Mouse (Mus musculus): ENCODE measurements around the gene Myh15. TPM values are rescaled to one million over a fixed set of nuclear protein-coding genes. Genes with fewer than 3 reads are reported as not detected.
"Not testable (repeated sequence)": the region's sequence is repeated elsewhere in the genome, so short reads cannot be mapped to it uniquely, and the experiment has no call there.

The Myh15 gene
- polyA plus RNA-seq, 1 experiment from 2014 or later = 0.05 TPM

- Histone ChIP-seq H3K9ac (ENCODE audit: low read length) (no peak overlapping the region), H3K36me3 (ENCODE audit: control insufficient read depth, insufficient read depth, low read length) (no peaks in the 10 kb centered on the region), H3K9me3 (ENCODE audit: control insufficient read depth, low read length) (no peaks in the 10 kb centered on the region), H3K4me2 (ENCODE audit: low read depth, low read length, severe bottlenecking) (no peak overlapping the region), H3K4me1 (replicated peaks; ENCODE audit: control insufficient read depth, insufficient read depth, low read length) (peaks cover 4% of the 10 kb centered on the region; the same call in 1 of the 2 replicates), H3K27me3 (ENCODE audit: control insufficient read depth, insufficient read depth, low read length) (no peaks in the 10 kb centered on the region), H3K4me3 (ENCODE audit: low read depth, low read length) (no peak overlapping the region), H3K27ac (ENCODE audit: low read depth, low read length) (no peak overlapping the region)
- ATAC-seq (replicated peaks; ENCODE audit: low FRiP score) = peak; percentile 27; the same call in 1 of the 2 replicates
- DNase-seq (ENCODE audit: low spot score) = no peak
- WGBS = 74% methylated on average over 2 of the region's 2 CpGs
Observed at GRCm38 (mm10) chr16:49193986-49194385, 136.7 kb downstream of the Myh15 start.

GRCm38 (mm10) chr16:49196290-49196689 is 139.0 kb downstream of the Myh15 start:
- H3K9ac ChIP-seq (ENCODE audit: low read length) = no peak overlapping the region
- H3K27me3 ChIP-seq (ENCODE audit: control insufficient read depth, insufficient read depth, low read length) = no peaks in the 10 kb centered on the region
- no peak for DNase-seq (ENCODE audit: low spot score)
- no peak overlapping the region for H3K27ac ChIP-seq (ENCODE audit: low read depth, low read length)
- no peaks in the 10 kb centered on the region for H3K9me3 ChIP-seq (ENCODE audit: control insufficient read depth, low read length)
- WGBS = 50% methylated on average over 3 of the region's 3 CpGs
- H3K4me1 ChIP-seq (replicated peaks; ENCODE audit: control insufficient read depth, insufficient read depth, low read length) = peaks cover 4% of the 10 kb centered on the region; the same call in 1 of the 2 replicates
- H3K4me2 ChIP-seq (ENCODE audit: low read depth, low read length, severe bottlenecking) = no peak overlapping the region
- H3K4me3 ChIP-seq (ENCODE audit: low read depth, low read length) = no peak overlapping the region
- H3K36me3 ChIP-seq (ENCODE audit: control insufficient read depth, insufficient read depth, low read length) = no peaks in the 10 kb centered on the region
- ATAC-seq (replicated peaks; ENCODE audit: low FRiP score) = no peak

- 71% methylated on average over 3 of the region's 3 CpGs for WGBS
- H3K4me2 ChIP-seq (ENCODE audit: low read depth, low read length, severe bottlenecking) = no peak overlapping the region
- H3K27ac ChIP-seq (ENCODE audit: low read depth, low read length) = no peak overlapping the region
- no peak for DNase-seq (ENCODE audit: low spot score)
- no peaks in the 10 kb centered on the region for H3K9me3 ChIP-seq (ENCODE audit: control insufficient read depth, low read length)
- no peaks in the 10 kb centered on the region for H3K36me3 ChIP-seq (ENCODE audit: control insufficient read depth, insufficient read depth, low read length)
- H3K9ac ChIP-seq (ENCODE audit: low read length) = no peak overlapping the region
- ATAC-seq (replicated peaks; ENCODE audit: low FRiP score) = no peak
- H3K27me3 ChIP-seq (ENCODE audit: control insufficient read depth, insufficient read depth, low read length) = no peaks in the 10 kb centered on the region
- no peak overlapping the region for H3K4me3 ChIP-seq (ENCODE audit: low read depth, low read length)
- H3K4me1 ChIP-seq (replicated peaks; ENCODE audit: control insufficient read depth, insufficient read depth, low read length) = peaks cover 4% of the 10 kb centered on the region; the same call in 1 of the 2 replicates
Observed at GRCm38 (mm10) chr16:49197951-49198350, 140.7 kb downstream of the Myh15 start.

GRCm38 (mm10) chr16:49223733-49224132 is 166.4 kb downstream of the Myh15 start:
- Histone ChIP-seq H3K4me3 (ENCODE audit: low read depth, low read length) (no peak overlapping the region), H3K9ac (ENCODE audit: low read length) (no peak overlapping the region), H3K27ac (ENCODE audit: low read depth, low read length) (no peak overlapping the region), H3K36me3 (ENCODE audit: control insufficient read depth, insufficient read depth, low read length) (no peaks in the 10 kb centered on the region), H3K4me2 (ENCODE audit: low read depth, low read length, severe bottlenecking) (no peak overlapping the region), H3K9me3 (ENCODE audit: control insufficient read depth, low read length) (no peaks in the 10 kb centered on the region), H3K4me1 (replicated peaks; ENCODE audit: control insufficient read depth, insufficient read depth, low read length) (no peaks in the 10 kb centered on the region), H3K27me3 (ENCODE audit: control insufficient read depth, insufficient read depth, low read length) (no peaks in the 10 kb centered on the region)
- DNase-seq (ENCODE audit: low spot score) (no peak), ATAC-seq (replicated peaks; ENCODE audit: low FRiP score) (no peak)
- 76% methylated on average over 8 of the region's 8 CpGs for whole genome bisulfite sequencing

GRCm38 (mm10) chr16:49243517-49243916 is 186.2 kb downstream of the Myh15 start:
- WGBS = 86% methylated on average over 1 of the region's 1 CpGs
- H3K9ac ChIP-seq (ENCODE audit: low read length); ATAC-seq (replicated peaks; ENCODE audit: low FRiP score); H3K27me3 ChIP-seq (ENCODE audit: control insufficient read depth, insufficient read depth, low read length); H3K4me3 ChIP-seq (ENCODE audit: low read depth, low read length); H3K36me3 ChIP-seq (ENCODE audit: control insufficient read depth, insufficient read depth, low read length); H3K4me1 ChIP-seq (replicated peaks; ENCODE audit: control insufficient read depth, insufficient read depth, low read length); H3K4me2 ChIP-seq (ENCODE audit: low read depth, low read length, severe bottlenecking); DNase-seq (ENCODE audit: low spot score); H3K9me3 ChIP-seq (ENCODE audit: control insufficient read depth, low read length); H3K27ac ChIP-seq (ENCODE audit: low read depth, low read length): not testable (repeated sequence)

Other genes starting within 250 kb of the Myh15 start
- gene Retnlb, start 240.6 kb upstream of the Myh15 start, polyA plus RNA-seq (2014; fragmentation: Nextera tagmentation; extraction: Ambion mirVana) = not detected in 2 replicates
- not detected in 2 replicates for gene Retnla, start 214.9 kb upstream of the Myh15 start, polyA plus RNA-seq (2014; fragmentation: Nextera tagmentation; extraction: Ambion mirVana)
- not detected in 2 replicates for gene Retnlg, start 184.9 kb upstream of the Myh15 start, polyA plus RNA-seq (2014; fragmentation: Nextera tagmentation; extraction: Ambion mirVana)
- 46.7 and 54.3 TPM in 2 replicates for gene Dzip3, start 63.3 kb upstream of the Myh15 start, polyA plus RNA-seq (2014; fragmentation: Nextera tagmentation; extraction: Ambion mirVana)
- gene Cip2a, start 63.3 kb upstream of the Myh15 start, polyA plus RNA-seq (2014; fragmentation: Nextera tagmentation; extraction: Ambion mirVana) = 54.7 and 57.8 TPM in 2 replicates

All from forebrain, embryonic 11.5 days (tissue).